Mouse (Mus musculus) heart, postnatal 0 days (tissue): ENCODE data around the gene Asb4. TPM values are rescaled to one million over a fixed set of nuclear protein-coding genes. Genes with fewer than 3 reads are reported as not detected.

Experiments used
- ATAC-seq: fragments of 200-750 bp; cut with Nextera tagmentation; 2 replicates; pipeline ENCODE4 v1.8.0; 2017; ENCODE audit warnings: low read depth, moderate number of reproducible peaks, moderate library complexity; ENCODE audit not compliant: insufficient read depth
- DNase-seq: peaks from one replicate; pipeline ENCODE4 v3.0.0-alpha.2; 2016; ENCODE audit warnings: low spot score
- H3K27ac ChIP-seq: fragments of 300-500 bp; sonication (generic); 2 replicates; pipeline ENCODE4 v1.5.1; 2014; ENCODE audit warnings: low read depth, mild to moderate bottlenecking
- H3K27me3 ChIP-seq: fragments of 300-500 bp; sonication (generic); 2 replicates; pipeline ENCODE4 v1.6.1; 2014; ENCODE audit warnings: low read length, mixed read lengths; ENCODE audit not compliant: control insufficient read depth, insufficient read depth
- H3K36me3 ChIP-seq: fragments of 300-500 bp; sonication (generic); replicated peaks from 2 replicates; pipeline ENCODE4 v1.6.1; 2014; ENCODE audit warnings: low read length, mixed read lengths; ENCODE audit not compliant: control insufficient read depth, insufficient read depth
- H3K4me1 ChIP-seq: fragments of 300-500 bp; sonication (generic); 2 replicates; pipeline ENCODE4 v1.6.1; 2014; ENCODE audit warnings: antibody characterized with exemption; ENCODE audit not compliant: control insufficient read depth, insufficient read depth
- H3K4me2 ChIP-seq: fragments of 300-500 bp; sonication (generic); 2 replicates; pipeline ENCODE4 v1.6.1; 2014; ENCODE audit warnings: low read depth, mild to moderate bottlenecking, low read length, moderate library complexity
- H3K4me3 ChIP-seq: fragments of 300-500 bp; sonication (generic); 2 replicates; pipeline ENCODE4 v1.5.1; 2014; ENCODE audit warnings: low read depth, low read length
- H3K9ac ChIP-seq: fragments of 300-500 bp; sonication (generic); replicated peaks from 2 replicates; pipeline ENCODE4 v1.6.1; 2014; ENCODE audit warnings: low read depth, low read length, mixed read lengths
- H3K9me3 ChIP-seq: fragments of 300-500 bp; sonication (generic); replicated peaks from 2 replicates; pipeline ENCODE4 v1.6.1; 2016; ENCODE audit warnings: low read length; ENCODE audit not compliant: control insufficient read depth
- CTCF ChIP-seq: IDR thresholded peaks from 2 replicates; pipeline ENCODE4 v1.5.1; 2016; ENCODE audit warnings: antibody characterized with exemption, control low read depth, low read depth
- EP300 ChIP-seq: IDR thresholded peaks from 2 replicates; pipeline ENCODE4 v1.6.1; 2016; ENCODE audit warnings: antibody characterized with exemption, low read depth
- WGBS: fragments of 180-500 bp; shearing (Covaris S2); extraction: QIAGEN DNeasy Blood & Tissue Kit; methylation state at CpG from one replicate; pipeline ENCODE4 v1.1.7; 2014; 5-methylcytosine and 5-hydroxymethylcytosine counted together
- polyA plus RNA-seq: library from polyadenylated mRNA; unstranded; fragments of >200 nt; fragmentation: Nextera tagmentation; extraction: Ambion mirVana; gene quantifications from 2 replicates; pipeline ENCODE4 v1.2.1, GENCODE M21; 2015
- total RNA-seq: library from RNA; depleted of rRNA; stranded (reverse); fragments of >200 nt; gene quantifications from 2 replicates; pipeline ENCODE4 v1.2.3, GENCODE M21; 2014; ENCODE audit warnings: low replicate concordance

Gene Asb4
- total and polyA plus RNA-seq, 2 experiments from 2014 or later: 6.5 to 10.6 TPM

DNA sequence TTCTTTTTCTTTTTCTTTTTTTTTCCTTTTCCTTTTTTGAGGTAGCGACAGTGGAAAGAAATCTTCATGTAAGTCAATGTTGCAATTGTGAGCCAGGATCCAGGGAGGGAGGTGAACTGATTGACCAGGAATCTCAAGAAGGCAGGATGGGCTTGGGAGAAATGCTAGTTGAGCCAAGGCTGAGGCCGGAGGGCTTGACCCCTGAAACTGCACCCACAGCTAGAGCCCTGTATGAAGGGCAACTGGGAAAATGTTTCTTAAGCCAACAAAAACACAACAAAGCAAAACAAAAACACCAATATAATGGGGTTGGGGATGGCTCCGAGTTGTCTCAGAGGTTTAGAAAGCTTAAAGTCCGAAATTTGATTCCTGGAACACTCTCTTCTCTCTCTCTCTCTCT, 65.2 kb downstream of the Asb4 start:
- H3K9ac ChIP-seq: no peak overlapping the region
- H3K27ac ChIP-seq: no peak overlapping the region
- WGBS: 72% methylated on average over 4 of the region's 4 CpGs

DNA sequence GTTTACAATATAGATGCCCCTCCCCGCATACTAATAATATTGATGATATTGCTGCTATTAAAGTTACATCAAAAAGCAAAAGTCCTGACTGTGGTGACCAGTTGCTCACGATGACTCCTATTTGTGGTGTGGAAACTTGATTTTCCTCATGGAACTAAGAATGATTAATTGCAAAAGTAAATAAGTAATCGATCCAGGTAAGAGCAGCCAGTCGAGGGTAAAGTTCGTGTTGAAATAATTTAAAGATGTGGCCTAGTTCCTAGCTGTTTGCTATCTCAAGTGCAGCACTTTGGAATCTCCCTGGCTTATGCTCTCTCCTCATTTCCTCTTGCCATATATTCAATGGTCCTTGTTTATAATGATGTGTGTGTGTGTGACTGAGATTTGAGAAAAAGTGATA, 66.7 kb downstream of the Asb4 start:
- no peaks in the 10 kb centered on the region for H3K4me1 ChIP-seq
- ATAC-seq (no peak), DNase-seq (no peak)
- H3K27ac ChIP-seq: no peak overlapping the region
- TF ChIP-seq CTCF (no peak), EP300 (no peak)
- H3K36me3 ChIP-seq: no peaks in the 10 kb centered on the region
- H3K4me3 ChIP-seq: no peak overlapping the region
- H3K4me2 ChIP-seq: no peak overlapping the region
- WGBS: 83% methylated on average over 5 of the region's 5 CpGs
- H3K27me3 ChIP-seq: no peaks in the 10 kb centered on the region
- no peaks in the 10 kb centered on the region for H3K9me3 ChIP-seq
- H3K9ac ChIP-seq: no peak overlapping the region

More for the DNA sequence above, 65.2 kb downstream of the Asb4 start:
- Histone ChIP-seq H3K9me3 (no peaks in the 10 kb centered on the region), H3K36me3 (no peaks in the 10 kb centered on the region), H3K4me3 (no peak overlapping the region), H3K4me1 (peaks cover 3% of the 10 kb centered on the region; the same call in 1 of the 2 replicates), H3K27me3 (no peaks in the 10 kb centered on the region), H3K4me2 (no peak overlapping the region)
- DNase-seq: no peak
- no peak for ATAC-seq
- TF ChIP-seq CTCF (no peak), EP300 (no peak)

DNA sequence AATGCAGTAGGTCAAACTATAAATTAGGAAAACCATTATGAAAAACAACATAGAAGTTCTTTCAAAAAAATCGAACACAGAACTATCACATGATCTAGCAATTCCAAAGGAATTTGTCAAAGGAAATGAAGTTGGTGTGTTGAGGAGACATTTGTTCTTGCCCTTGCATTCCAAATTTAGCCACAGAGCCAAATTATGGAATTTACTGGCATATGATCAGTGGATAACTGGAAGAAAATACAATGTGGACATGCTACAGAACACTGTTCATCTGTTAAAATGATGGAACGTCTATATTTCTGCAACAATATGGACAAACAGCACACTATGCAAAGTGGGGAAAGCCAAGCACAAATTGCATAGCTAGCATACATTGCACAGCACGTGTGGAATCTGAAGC, 72.7 kb downstream of the Asb4 start:
- no peak for ATAC-seq
- no peak overlapping the region for H3K27ac ChIP-seq
- H3K36me3 ChIP-seq: no peaks in the 10 kb centered on the region
- TF ChIP-seq CTCF (no peak), EP300 (no peak)
- 56% methylated on average over 3 of the region's 3 CpGs for WGBS
- no peaks in the 10 kb centered on the region for H3K4me1 ChIP-seq
- no peak overlapping the region for H3K4me2 ChIP-seq
- no peak overlapping the region for H3K9ac ChIP-seq
- H3K9me3 ChIP-seq: no peaks in the 10 kb centered on the region
- H3K27me3 ChIP-seq: no peaks in the 10 kb centered on the region
- no peak for DNase-seq
- H3K4me3 ChIP-seq: no peak overlapping the region

DNA sequence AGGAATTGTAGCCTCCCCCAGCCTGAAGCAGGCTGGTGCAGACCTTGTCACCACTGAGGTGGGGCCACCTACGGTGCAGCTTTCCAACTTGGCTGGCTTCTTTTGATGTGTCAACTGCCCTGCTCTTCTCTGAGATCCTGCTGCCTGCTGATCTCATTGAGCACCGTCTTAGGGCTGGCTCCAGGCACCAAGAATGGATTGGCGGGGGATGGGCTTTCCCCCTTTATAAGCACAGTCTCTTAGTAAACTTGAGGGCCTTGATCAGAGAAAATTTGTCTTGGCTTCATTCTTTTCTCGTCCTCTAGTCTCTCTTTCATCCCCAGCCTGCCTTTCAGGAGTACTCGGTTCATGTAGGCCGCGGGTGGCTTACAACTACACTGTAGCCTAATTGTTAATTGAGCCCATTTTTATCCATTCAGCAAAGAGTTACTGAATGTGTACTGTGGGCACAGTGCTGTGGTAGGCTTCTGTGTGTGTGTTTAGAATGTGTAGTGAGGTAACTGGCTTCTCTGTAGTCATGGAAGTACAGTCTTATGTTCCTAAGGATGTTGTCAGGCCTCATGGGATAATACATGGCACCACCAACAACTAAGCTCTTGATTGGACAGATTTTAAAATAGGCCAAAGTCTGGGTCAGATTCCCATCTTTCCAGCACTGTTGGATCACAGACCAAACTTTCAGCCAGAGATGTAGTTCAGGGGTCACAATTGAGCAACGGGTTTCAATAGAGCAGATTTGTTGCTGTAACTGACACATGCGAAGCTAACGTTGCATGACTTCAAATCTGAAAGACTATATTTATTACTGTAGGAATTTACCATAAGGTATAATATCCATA, 87.5 kb downstream of the Asb4 start:
- DNase-seq (no peak), ATAC-seq (no peak)
- Histone ChIP-seq H3K4me1 (no peaks in the 10 kb centered on the region), H3K9ac (no peak overlapping the region), H3K9me3 (no peaks in the 10 kb centered on the region), H3K4me3 (no peak overlapping the region), H3K27ac (no peak overlapping the region), H3K36me3 (no peaks in the 10 kb centered on the region), H3K27me3 (no peaks in the 10 kb centered on the region), H3K4me2 (no peak overlapping the region)
- TF ChIP-seq CTCF (no peak), EP300 (no peak)
- 77% methylated on average over 10 of the region's 10 CpGs for WGBS

DNA sequence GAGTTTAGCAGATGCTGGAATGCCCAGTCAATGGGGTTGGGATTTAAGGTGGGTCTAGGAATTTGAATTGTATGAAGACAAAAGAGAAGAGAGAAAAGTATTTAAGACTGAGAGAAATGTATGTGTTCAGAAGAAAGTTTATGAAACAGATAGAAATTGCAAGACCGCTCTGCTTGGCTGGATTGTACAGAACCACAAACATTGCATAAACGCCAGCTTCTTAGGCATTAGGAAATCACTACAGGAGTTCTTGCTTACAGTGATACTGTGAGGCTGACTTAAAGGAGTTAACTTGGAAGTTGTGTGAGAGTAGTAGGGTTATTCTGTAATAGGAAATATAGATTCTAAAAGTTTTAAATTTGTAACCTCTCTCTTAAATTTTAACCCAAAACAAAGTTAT, 89.5 kb downstream of the Asb4 start:
- H3K4me1 ChIP-seq: no peaks in the 10 kb centered on the region
- TF ChIP-seq CTCF (no peak), EP300 (no peak)
- no peaks in the 10 kb centered on the region for H3K36me3 ChIP-seq
- H3K27me3 ChIP-seq: no peaks in the 10 kb centered on the region
- no peaks in the 10 kb centered on the region for H3K9me3 ChIP-seq
- no peak for ATAC-seq
- no peak for DNase-seq
- WGBS: 90% methylated on average over 2 of the region's 2 CpGs
- H3K9ac ChIP-seq: no peak overlapping the region
- H3K27ac ChIP-seq: no peak overlapping the region
- H3K4me2 ChIP-seq: no peak overlapping the region
- H3K4me3 ChIP-seq: no peak overlapping the region

DNA sequence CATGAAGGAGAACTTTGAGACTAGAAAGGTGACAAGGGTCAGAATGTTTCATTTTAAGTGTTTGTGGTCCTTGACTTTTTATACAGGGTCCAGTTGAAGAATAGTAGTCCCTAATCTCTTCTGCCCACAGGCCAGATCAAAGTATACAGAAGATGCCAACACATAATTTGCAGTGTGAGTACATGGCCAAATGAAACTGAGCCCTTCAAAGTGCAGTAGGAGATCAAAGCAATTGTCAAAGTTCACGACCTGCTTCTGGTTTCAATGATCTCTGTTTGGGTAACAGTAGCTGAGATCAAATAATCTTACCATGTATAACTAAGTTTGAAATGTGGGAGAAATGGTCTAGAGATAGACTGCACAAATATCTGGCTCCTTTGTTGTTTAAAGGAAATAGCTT, 90.8 kb downstream of the Asb4 start:
- Histone ChIP-seq H3K9ac (no peak overlapping the region), H3K9me3 (no peaks in the 10 kb centered on the region), H3K4me3 (no peak overlapping the region), H3K27ac (no peak overlapping the region), H3K36me3 (no peaks in the 10 kb centered on the region), H3K27me3 (no peaks in the 10 kb centered on the region), H3K4me1 (no peaks in the 10 kb centered on the region), H3K4me2 (no peak overlapping the region)
- ATAC-seq (no peak), DNase-seq (no peak)
- 49% methylated on average over 1 of the region's 1 CpGs for WGBS
- TF ChIP-seq EP300 (no peak), CTCF (no peak)
